ENCODE assay signal across 24 mouse cellular contexts in genomic region chr15:27545203-27545602, GRCm38 (mm10).
DNase-seq lines count a peak whose midpoint lies in the region; ATAC-seq and TF ChIP-seq lines count a peak whose summit lies in the region.
"Had no signal": no experiment of that assay in that cellular context is flagged by ENCODE, and none has a peak within 500 bp of the region (broad histone marks: within the 10 kb centered on the region; RNA-seq: fewer than 3 reads in every experiment).

No protein-coding gene starts in this region.

- no peak overlapping the region for H3K9ac ChIP-seq in lung, embryonic 14.5 days
- H3K9ac ChIP-seq in lung, postnatal 0 days (replicated peaks; ENCODE audit: low read depth) = no peak overlapping the region
- H3K9ac ChIP-seq in stomach, embryonic 16.5 days (ENCODE audit: low read length) = no peak overlapping the region
- H3K9ac ChIP-seq: embryonic facial prominence, embryonic 13.5 days; forebrain, embryonic 12.5 days; forebrain, embryonic 15.5 days; hindbrain, embryonic 12.5 days; hindbrain, embryonic 15.5 days had no signal

- no peak for TF ChIP-seq EP300 in lung, postnatal 0 days (IDR thresholded peaks at IDR 0.05)

- no peak for TF ChIP-seq CTCF in lung, embryonic 14.5 days (IDR thresholded peaks at IDR 0.05; ENCODE audit: low read depth)
- TF ChIP-seq CTCF in lung, postnatal 0 days (IDR thresholded peaks at IDR 0.05) = no peak

- H3K27ac ChIP-seq in lung, embryonic 14.5 days (ENCODE audit: low read depth) = no peak overlapping the region
- no peak overlapping the region for H3K27ac ChIP-seq in lung, postnatal 0 days (ENCODE audit: low read length)
- H3K27ac ChIP-seq in stomach, embryonic 16.5 days (ENCODE audit: low read length) = no peak overlapping the region
- H3K27ac ChIP-seq: embryonic facial prominence, embryonic 10.5 days; embryonic facial prominence, embryonic 13.5 days; forebrain, embryonic 12.5 days; forebrain, embryonic 15.5 days; heart, adult 2 months; hindbrain, embryonic 12.5 days; hindbrain, embryonic 15.5 days had no signal

- no peaks in the 10 kb centered on the region for H3K9me3 ChIP-seq in lung, embryonic 14.5 days (ENCODE audit: low read depth, low read length)
- no peaks in the 10 kb centered on the region for H3K9me3 ChIP-seq in lung, postnatal 0 days (ENCODE audit: low read length)
- H3K9me3 ChIP-seq in stomach, embryonic 16.5 days (replicated peaks; ENCODE audit: control insufficient read depth, low read length) = no peaks in the 10 kb centered on the region
- H3K9me3 ChIP-seq: embryonic facial prominence, embryonic 10.5 days; embryonic facial prominence, embryonic 13.5 days; forebrain, embryonic 12.5 days; forebrain, embryonic 15.5 days; hindbrain, embryonic 12.5 days; hindbrain, embryonic 15.5 days had no signal

- 72% methylated on average over 10 of the region's 10 CpGs for WGBS in lung, embryonic 14.5 days
- WGBS in lung, postnatal 0 days = 66% methylated on average over 10 of the region's 10 CpGs
- 77% methylated on average over 10 of the region's 10 CpGs for WGBS in stomach, embryonic 16.5 days

- no peaks in the 10 kb centered on the region for H3K27me3 ChIP-seq in lung, embryonic 14.5 days (ENCODE audit: insufficient read depth, low read length)
- no peaks in the 10 kb centered on the region for H3K27me3 ChIP-seq in lung, postnatal 0 days (replicated peaks; ENCODE audit: insufficient read depth, low read length)
- no peaks in the 10 kb centered on the region for H3K27me3 ChIP-seq in stomach, embryonic 16.5 days (ENCODE audit: control insufficient read depth, insufficient read depth, low read length)
- H3K27me3 ChIP-seq: embryonic facial prominence, embryonic 13.5 days; forebrain, embryonic 12.5 days; forebrain, embryonic 15.5 days; hindbrain, embryonic 12.5 days; hindbrain, embryonic 15.5 days had no signal

- H3K4me3 ChIP-seq in lung, embryonic 14.5 days (ENCODE audit: low read depth, low read length) = no peak overlapping the region
- H3K4me3 ChIP-seq in lung, postnatal 0 days (ENCODE audit: low read depth, low read length) = no peak overlapping the region
- no peak overlapping the region for H3K4me3 ChIP-seq in stomach, embryonic 16.5 days (replicated peaks; ENCODE audit: low read length)
- H3K4me3 ChIP-seq: embryonic facial prominence, embryonic 10.5 days; embryonic facial prominence, embryonic 13.5 days; erythroblast, embryonic 14.5 days; forebrain, embryonic 12.5 days; forebrain, embryonic 15.5 days; heart, adult 2 months; hindbrain, embryonic 12.5 days; hindbrain, embryonic 15.5 days had no signal

- no peak overlapping the region for H3K4me2 ChIP-seq in lung, embryonic 14.5 days
- no peak overlapping the region for H3K4me2 ChIP-seq in lung, postnatal 0 days (replicated peaks; ENCODE audit: low read depth, low read length)
- no peak overlapping the region for H3K4me2 ChIP-seq in stomach, embryonic 16.5 days (ENCODE audit: low read depth, low read length)
- H3K4me2 ChIP-seq: embryonic facial prominence, embryonic 13.5 days; forebrain, embryonic 12.5 days; forebrain, embryonic 15.5 days; heart, embryonic 11.5 days; hindbrain, embryonic 12.5 days; hindbrain, embryonic 15.5 days had no signal

- peak; percentile 46 for DNase-seq in lung, embryonic 14.5 days
- no peak for DNase-seq in lung, postnatal 25 days (ENCODE audit: low spot score)
- peak; percentile 50 for DNase-seq in lung, postnatal 0 days (ENCODE audit: low spot score)
- DNase-seq in lung, postnatal 4 days = no peak
- no peak for DNase-seq in ovary, postnatal 14 days (ENCODE audit: low spot score)
- DNase-seq: adrenal gland, adult 2 months; adrenal gland, postnatal 25 days; cerebellum, adult 11-12 months; cerebellum, adult 8-10 months; cerebellum, postnatal 10 days; cerebellum, postnatal 36 days; embryo, embryonic 11 days; gastrocnemius, postnatal 25 days; heart, adult 2 months had no signal

- no peaks in the 10 kb centered on the region for H3K36me3 ChIP-seq in lung, embryonic 14.5 days (ENCODE audit: insufficient read depth)
- no peaks in the 10 kb centered on the region for H3K36me3 ChIP-seq in lung, postnatal 0 days (ENCODE audit: insufficient read depth, low read length)
- H3K36me3 ChIP-seq in stomach, embryonic 16.5 days (ENCODE audit: control insufficient read depth, insufficient read depth, low read length) = no peaks in the 10 kb centered on the region
- H3K36me3 ChIP-seq: embryonic facial prominence, embryonic 10.5 days; embryonic facial prominence, embryonic 13.5 days; forebrain, embryonic 15.5 days; hindbrain, embryonic 12.5 days; hindbrain, embryonic 15.5 days had no signal

- 0 out of 2 replicates have a peak, but pooled peaks cover 9% of the 10 kb centered on the region for H3K4me1 ChIP-seq in lung, embryonic 14.5 days (ENCODE audit: insufficient read depth)
- H3K4me1 ChIP-seq in lung, postnatal 0 days (ENCODE audit: insufficient read depth, low read depth, low read length) = no peaks in the 10 kb centered on the region
- H3K4me1 ChIP-seq in stomach, embryonic 16.5 days (ENCODE audit: control insufficient read depth, insufficient read depth, low read length) = peaks cover 18% of the 10 kb centered on the region
- H3K4me1 ChIP-seq: embryonic facial prominence, embryonic 13.5 days; forebrain, embryonic 12.5 days had no signal

- peak; percentile 64 for ATAC-seq in lung, embryonic 14.5 days (ENCODE audit: insufficient read depth)
- peak; percentile 33 for ATAC-seq in lung, postnatal 0 days
- 0 out of 2 replicates have a peak, but pooled peaks have one; percentile 53 for ATAC-seq in stomach, embryonic 16.5 days (ENCODE audit: insufficient read depth, low FRiP score)
- ATAC-seq: CD4-positive, CD25-positive, alpha-beta regulatory T cell, adult 4 months; forebrain, embryonic 15.5 days had no signal

Comparison
In these comparisons a context has a peak if more than half of its experiments do, and no peak if none do; other contexts are left out.
1. DNase-seq: peak in lung, embryonic 14.5 days (single experiment) and lung, postnatal 0 days (single experiment); none in lung, postnatal 25 days (single experiment), lung, postnatal 4 days (0 of 2) and ovary, postnatal 14 days (single experiment).
2. Peak in every context shown above with its lines, with median percentiles within 50 percentile points of each other: ATAC-seq.